Mouse (Mus musculus) small intestine, adult 2 months (tissue): ENCODE results near the gene Hoxa13.

Experiments
- CTCF ChIP-seq: fragments of 200-500 bp; IDR thresholded peaks from 2 replicates; pipeline ENCODE4 v1.5.1; 2012; ENCODE audit warnings: low read depth, mild to moderate bottlenecking, control low read depth, inconsistent platforms, low read length, moderate library complexity, mixed read lengths; ENCODE audit not compliant: insufficient replicate concordance, insufficient read length; ENCODE audit errors: extremely low read depth
- POLR2A ChIP-seq: fragments of 200-500 bp; IDR thresholded peaks from 2 replicates; pipeline ENCODE4 v1.6.1; 2012; ENCODE audit warnings: low read depth, mild to moderate bottlenecking, control low read depth, inconsistent platforms, low read length, moderate library complexity

DNA sequence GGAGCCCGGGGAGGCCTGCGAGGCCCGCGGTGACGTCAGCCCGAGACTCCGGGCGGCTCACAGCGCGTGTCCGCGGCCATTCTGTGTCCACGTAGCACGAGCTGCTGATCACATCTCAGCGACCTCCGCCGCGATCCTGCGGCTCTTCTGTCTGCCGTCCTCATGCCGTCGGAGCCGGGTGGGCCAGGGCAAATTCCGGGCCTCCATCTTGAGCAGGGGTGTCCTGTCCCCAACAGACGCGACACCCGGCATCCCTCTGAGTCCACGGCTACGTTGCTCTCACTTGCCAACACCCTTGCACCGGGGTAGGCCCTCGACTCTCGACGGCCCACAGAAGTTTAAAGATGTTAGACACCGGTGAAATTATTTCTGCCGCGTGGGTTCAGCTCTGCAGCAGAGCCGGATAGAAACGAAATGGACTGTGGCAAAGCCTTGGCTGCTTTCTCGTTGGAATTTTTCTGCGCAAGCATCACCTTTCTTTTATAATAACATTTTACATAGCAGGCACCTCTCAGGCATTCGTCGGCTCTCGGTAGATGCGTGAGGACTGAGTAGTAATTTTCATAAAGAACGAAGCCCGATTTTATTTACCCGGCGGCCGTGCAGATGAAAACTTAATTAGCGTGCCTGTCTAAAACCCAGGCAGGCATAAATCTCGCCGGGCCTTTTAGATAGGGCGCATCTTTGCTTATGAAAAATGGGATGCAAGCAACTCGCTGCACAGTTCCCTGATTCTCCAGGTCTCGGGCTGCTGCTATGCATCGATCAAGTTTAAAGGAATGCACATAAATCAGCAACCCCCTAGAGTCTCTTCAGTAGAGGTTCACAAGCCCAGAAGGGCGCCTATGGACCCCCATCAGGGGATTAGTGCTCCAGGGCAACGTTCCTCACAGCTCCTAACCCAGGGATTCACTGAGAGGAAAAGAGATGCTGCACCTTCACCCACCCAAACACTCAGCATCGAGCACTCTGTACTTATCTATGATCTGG, 6.9 kb downstream of the Hoxa13 start:
- TF ChIP-seq POLR2A (no peak), CTCF (no peak)
